Mouse (Mus musculus): ENCODE measurements at regions not wholly inside any gene's neighbourhood (a gene's known extent, or its start where the extent isn't known, plus 50 kb on each side); places are given as distances from the start of the nearest gene placed in this dataset.
A peak's percentile ranks its signal among the peaks of the same experiment; 100 is the strongest.
"Not testable (repeated sequence)": the region's sequence is repeated elsewhere in the genome, so short reads cannot be mapped to it uniquely, and the experiment has no call there.

DNA sequence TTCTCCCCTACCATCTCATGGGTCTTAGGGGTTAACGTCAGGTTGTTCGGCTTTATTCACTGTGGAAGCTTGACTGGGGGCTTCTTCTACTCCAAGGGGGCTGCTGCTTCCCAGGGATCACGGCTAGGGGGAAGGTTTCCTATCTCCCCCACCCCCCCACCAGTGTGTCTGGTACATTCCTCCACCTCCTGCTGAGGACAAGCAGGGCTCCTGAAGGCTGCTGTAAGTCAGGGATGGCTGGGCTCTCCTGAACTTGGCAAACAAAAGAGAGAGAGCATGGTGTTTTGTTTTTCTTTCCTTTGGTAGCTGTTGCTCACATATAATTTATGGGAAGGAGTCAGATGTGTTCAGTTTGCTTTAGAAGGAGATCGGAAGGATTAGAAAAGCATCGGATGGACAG, 54.7 kb upstream of the Commd3 start:
- no peak for DNase-seq (ENCODE audit: low spot score in 2 of 2)

DNA sequence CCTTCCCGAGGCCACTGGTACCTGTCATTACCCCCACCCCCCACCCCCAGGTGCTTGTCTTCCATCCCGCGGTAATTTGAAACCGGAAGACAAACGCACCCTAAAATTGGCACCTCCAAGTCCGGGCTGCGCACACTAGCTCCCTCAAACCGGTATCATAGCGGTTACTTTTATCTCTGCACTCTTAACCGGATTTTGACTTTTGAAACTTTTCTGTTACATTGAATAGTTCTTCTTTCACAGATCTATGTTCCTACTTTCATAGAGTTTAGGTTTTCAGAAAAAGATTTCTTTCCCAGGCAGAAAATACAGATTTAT, 62.4 kb upstream of the Commd3 start:
- DNase-seq (ENCODE audit: low spot score in 2 of 2) = no peak

DNA sequence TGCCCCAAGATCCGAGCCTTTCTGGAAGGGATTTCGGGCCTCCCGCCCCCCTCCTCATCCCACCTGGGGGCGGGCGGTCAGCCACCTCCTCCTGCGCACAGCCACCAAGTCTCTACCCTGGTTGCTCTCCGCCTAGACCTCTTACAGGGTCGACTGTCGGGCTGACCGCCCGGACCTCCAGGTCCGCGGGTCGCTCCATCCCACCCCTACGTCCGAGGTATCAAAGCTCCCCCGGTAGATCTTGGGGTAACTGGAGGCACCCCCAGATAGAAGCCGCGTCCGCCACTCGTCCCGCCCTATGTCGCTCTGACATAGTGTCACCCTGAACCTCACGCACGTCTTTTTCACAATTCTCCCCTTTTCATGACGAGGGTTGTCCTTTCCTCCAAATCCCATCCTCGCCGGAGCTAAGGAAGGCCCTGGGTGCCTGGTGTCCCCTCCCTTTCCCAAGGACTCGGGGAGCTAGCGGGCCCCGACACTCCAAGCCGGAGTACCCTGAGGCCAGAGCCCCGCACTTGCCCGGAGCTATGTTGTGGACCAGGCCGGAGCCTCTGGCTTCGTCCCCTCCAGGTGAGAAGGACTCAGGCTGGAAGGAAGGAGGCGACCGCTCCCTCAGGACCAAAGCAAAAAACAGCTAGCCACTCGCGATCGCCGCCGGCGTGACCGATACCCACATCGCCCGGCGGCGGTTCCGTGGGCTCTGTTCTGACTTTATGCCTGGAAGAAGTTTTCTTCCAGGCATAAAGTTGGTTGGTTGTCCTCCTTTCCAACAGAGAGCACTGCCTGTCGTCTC, 62.9 kb upstream of the Commd3 start:
- DNase-seq (ENCODE audit: low spot score in 2 of 2) = peak; percentile 2 to 27

DNA sequence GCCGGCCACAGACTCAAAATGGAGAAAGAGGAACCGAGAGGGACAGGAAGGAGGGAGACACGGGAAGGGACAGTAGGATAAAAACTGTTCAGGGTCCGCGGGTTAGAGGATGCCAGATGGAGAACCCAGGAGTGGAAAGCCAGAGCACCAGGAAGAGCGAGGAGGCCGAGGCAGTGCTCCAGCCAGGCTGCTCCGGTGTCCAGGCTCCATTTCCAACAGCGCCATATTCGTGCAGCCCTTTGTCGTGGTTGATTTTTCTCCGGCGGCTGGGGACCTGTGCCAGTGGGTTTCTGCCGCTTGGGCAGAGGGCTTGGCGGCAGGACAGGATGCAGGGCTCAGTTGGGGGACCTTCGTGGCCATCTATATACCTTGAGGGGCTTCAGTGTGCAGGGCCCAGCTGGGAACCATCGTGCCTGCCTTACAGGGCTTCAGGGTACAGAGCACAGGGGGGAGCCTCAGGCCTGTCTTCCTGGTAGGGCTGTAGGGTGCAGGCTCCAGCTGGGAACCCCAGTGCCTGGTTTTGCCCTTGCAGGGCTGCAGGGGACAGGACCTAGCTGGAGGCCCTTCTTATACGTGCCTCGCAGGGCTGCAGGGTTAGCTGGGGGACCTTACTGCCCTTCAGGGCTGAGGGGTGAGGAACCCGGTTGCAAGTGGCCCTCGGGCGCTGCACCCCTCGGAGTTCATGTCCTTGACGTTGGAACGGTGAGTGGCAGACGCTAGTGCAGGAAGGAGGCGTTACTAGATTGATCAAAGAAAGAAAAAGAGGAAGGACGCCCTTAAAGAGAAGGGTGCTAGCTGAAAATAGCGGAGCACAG, 63.7 kb upstream of the Commd3 start:
- DNase-seq (ENCODE audit: low spot score in 2 of 2) = peak; percentile 1 to 40

DNA sequence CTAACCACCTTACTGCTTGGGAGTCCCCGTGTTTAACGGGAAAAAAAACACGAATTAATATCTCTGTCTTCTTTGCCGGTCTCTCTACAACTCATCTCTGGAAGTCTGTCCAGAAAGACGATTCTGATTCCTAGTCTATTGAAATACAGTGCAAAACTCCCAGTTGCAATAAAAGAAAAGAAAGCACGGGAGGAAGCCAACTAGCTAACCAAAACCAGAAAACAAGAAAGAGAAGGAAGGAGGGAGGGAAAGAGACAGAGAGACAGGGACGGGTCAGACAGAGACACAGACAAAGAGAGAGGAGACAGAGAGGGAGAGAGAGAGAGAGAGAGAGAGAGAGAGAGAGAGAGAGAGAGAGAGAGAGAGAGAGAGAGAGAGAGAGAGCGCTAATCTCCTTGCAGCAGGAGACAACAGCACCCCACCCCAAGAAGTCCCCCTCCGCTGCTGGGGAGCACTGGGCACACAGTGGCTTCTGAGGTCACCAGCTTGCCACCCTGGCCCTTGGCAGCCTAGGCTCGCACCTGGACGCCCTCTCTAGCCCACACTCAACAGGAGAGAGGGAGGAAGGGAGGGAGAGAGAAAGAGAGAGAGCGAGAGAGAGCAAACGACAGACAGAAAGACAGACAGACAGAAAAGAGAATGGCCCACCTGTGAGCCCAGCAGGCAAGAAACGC, 64.5 kb upstream of the Commd3 start:
- DNase-seq (ENCODE audit: low spot score in 2 of 2) = no peak

DNA sequence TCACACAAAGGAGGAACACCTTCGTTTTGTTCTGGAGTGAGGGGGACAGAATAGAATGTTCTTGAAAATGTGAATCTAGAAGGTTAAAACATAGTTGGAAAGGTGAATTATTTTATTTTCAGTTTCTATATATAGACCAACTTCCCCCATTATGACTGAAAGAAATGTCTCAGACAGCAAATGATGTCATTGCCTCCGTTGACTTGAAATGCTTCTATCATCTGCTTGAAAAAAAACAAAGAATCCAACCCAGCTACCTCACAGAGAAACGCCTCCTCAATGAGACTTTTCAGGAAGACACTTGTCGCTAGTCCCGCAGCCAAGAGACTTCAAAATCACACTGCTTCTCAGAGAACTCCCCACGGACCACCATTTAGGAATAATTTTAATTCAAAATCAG, 65.1 kb upstream of the Commd3 start:
- no peak for DNase-seq (ENCODE audit: low spot score in 2 of 2)

DNA sequence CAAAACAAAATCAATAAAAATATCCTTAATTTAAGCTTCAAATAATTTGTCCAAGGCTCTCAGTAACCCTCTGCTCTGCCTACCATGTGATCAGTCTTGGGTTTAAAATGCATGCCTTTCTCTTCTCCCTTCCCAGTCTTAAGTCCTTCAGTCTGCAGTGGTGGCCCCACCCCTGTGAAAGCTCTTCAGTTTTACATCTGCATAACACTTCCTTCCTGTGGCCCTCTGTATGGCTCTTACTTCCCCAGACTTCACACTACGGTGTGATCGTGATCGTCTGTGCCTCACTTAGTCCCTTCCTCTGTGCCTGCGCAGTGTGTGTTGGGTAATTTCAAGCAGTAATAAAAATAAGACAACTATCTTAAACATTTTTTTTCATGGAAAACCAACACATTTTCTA, 80.0 kb upstream of the Commd3 start:
- DNase-seq (ENCODE audit: low spot score in 2 of 2) = no peak

DNA sequence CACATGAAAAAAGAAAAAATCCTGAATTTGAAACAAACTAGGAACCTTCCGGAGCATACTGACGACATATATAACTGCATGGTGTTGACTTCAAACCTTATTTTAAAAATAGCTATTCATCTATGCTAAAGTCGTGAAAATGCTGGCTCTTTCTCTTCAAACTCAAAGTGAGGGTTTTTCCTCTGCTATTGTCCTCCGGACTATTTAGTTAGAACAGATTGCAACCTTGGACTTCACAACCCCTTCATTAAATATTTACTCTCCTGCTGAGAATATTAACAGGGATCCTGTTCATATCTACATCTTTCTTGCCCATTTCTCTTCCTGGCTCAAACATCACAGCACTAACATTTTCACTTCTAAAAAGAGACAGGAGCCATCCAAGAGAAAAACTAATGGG, 84.0 kb upstream of the Commd3 start:
- no peak for DNase-seq (ENCODE audit: low spot score in 2 of 2)

DNA sequence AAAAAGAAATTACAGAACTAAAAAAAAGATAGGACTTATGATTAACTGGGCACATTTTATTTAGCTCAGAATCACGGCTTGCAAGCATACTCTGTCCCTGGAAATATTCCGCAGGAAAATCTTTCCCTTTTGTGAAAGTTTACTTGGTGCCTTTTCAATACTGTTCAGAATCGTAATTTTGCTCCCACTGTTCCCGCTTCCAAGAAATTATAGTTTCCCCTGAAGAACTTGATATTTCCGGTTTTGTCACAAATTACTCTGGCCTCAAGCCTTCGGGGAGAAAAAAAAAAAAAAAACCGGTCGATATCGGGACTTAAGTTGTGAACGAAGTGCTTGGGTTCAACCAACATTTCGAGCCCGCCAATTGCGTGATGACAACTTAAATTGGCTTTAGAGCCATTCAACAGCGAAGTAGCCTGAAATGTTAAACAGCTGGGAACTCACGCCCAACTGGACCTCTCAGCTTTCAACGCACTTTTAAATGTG, 84.4 kb upstream of the Commd3 start:
- no peak for DNase-seq (ENCODE audit: low spot score in 2 of 2)

DNA sequence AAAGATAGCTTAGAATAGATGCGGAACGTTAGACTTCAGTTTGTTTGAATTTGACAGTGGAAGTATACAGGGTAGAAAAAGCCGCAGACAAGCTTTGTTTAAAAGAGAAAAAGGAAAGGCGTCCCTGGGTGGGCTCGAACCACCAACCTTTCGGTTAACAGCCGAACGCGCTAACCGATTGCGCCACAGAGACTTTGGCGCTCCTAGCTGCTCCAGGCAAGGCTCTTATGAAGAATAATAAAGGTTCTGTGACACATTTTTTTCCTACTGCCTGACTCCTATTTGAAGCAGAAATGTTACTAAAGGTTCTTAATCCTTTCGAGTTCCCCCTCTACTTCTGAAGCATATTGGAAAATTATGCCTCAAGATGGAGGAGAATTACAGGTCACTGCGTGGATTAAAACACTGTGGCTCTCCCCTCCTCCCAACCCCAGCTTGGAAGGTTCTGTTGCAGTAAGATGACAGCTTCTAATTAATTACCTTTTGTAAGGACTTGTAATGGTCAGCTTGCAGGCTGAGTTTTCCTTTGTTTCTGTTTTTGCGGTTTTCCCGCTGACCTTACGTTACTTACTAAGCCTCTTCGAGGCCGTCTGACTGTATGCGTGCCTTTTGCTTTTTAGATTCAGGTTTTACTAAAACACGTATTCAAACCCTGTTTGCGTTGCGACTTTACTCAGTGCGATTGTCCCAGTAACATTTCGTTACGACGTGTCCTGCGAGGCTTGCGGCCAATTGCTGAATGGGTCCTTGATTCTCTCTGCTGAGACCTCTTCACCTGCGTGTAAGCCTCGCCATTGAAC, 85.1 kb upstream of the Commd3 start:
- peak; percentile 68 to 76 for DNase-seq (ENCODE audit: low spot score in 2 of 2)

DNA sequence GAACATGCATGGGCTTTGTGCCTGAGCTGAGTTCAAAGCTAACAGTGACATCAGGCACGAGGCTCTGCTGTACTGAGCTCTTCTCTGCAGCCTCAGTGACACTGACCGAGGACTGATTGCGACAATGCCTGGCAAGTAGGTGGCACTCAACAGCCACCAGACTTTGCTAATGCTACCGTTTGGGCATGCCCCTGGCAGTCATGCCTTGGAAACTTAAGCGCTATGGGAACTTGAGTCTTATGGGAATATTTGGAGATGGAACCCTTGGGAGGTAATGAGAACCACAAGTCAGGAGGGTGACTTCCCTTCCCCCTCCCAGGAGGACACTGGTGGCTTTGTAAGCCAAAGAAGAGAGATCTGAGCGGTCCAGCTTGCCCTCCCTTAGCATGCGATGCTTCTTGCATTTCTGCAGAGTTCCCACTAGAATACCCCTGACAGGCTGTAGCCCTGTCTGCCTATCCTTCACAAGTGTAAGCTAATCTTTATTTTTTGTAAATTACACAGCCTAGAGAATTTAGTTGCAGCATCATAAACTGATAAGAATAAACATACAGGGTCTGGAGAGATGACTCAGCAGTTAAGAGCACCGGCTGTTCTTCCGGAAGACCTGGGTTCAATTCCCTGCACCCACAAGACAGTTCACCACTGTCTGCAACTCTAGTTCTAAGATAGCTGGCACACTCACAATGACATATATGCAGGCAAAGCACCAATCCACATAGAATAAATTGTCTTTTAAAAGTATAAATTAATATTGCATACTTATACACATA, 86.4 kb upstream of the Commd3 start:
- DNase-seq (ENCODE audit: low spot score in 2 of 2) = no peak

DNA sequence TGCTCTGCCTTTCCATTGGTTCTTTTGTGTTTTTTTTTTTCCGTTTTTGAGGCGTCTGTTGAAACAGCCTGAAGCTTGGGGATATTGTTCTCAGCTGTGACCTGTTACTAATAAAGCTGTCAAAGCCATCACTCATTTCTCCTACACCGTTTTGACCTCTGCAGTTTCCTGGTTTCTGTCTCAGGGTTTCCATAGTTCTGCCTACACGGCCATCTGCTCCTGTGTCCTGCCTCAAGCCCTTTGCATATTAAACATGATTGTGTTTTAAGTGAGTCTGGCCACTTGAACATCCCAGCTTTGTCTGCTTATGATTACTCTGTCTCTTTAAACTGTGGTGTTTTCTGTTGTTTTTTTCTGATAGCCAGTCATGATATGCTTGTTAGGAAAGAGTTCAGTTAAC, 114.1 kb upstream of the Commd3 start:
- no peak for DNase-seq (ENCODE audit: low spot score in 2 of 2)

DNA sequence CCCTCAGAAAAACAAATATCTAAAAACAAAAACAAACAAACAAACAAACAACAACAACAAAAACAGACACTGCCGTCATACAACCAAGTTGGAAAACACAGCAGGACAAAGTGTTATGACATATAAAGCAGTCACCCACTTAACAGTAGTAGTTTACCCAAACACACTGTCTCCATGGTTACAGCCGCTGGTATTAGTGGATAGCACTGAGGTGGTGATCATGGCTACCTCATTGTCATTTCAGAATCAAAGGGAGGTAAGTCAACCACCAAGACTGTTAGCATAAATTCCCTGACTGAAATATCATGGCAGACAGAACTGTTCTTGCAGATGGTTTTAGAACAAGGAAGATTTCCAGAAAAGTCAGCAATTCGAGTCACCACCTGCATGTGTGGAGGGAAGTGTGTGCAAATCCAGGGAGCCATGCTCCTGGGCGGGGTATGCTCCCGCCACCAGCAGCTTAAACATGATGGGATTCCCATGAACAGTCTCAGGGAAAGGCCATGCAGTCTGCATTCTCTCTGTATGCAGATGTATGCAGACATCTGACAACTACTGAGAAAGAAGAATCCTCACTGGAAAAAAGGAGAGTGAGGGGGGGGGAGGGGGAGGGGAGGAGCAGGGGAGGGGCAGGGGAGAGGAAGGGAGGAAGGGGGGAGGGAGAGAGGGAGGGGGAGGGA, 124.1 kb upstream of the Commd3 start:
- no peak for DNase-seq (ENCODE audit: low spot score in 2 of 2)

DNA sequence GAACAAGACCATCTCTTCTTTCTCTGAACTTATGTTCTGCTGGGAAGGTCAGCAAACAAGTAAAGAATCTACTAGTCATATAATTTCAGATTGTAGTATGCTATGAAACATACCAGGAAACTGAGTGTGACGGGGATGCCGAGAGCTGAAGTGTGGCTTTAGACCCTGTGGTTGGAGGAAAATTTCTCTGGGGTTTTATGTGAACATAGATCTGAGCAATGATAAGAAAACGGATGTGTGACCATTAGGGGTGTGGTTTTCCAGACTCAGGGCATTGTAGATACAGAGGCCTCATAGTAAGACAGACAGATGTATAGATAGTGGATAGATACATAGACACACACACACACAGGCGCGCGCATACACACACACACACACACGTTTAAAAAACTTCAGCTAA, 131.8 kb upstream of the Dnajc1 start:
- DNase-seq (ENCODE audit: low spot score in 2 of 2) = no peak

DNA sequence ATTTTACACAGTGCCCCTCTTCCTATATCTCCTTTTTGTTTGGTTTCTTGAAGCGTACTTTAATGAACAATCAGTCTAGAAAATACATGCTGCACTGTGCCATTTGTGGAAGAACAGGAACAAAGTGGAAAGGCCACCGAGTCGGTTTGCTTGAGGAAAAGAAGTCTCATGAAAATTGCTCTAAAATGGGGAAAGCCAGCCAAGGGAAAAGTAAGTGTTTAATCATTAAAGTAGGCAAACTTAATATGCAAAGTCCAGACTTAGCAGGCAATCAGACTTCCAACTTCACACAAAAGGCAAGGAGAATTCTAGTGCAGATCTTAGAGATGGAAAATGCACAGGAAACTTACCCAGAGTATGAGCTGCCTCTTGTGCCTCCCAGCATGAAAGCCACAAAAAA, 131.3 kb upstream of the Dnajc1 start:
- DNase-seq (ENCODE audit: low spot score in 2 of 2) = no peak

DNA sequence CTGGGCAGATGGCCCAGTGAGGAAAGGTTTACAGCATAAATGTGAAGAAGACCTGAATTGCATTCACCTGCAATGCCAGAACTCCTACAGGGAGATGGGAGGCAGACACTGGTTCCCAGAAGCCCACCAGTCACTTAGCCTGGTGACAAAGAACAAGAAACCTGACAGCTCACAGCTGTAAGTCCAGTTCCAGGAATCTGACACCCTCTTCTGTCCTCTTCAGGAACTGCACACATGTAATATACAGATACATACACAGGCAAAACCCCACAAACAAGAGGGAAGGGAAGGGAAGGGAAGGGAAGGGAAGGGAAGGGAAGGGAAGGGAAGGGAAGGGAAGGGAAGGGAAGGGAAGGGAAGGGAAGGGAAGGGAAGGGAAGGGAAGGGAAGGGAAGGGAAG, 120.8 kb upstream of the Dnajc1 start:
- no peak for DNase-seq (ENCODE audit: low spot score in 2 of 2)

DNA sequence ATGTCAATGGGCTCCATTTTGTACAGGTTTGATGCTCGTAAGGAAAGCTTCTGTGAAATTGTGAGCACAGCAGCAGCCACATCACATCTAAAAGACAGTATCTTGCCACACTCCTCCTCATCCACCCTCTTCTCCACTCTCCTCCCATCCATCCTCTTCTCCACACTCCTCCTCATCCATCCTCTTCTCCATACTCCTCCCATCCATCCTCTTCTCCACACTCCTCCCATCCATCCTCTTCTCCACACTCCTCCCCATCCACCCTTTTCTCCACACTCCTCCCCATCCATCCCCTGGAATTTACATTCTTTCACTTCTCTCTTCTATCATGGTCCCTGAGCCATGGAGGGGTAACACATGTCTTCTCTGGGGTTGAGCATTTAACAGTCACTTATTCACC, 116.7 kb upstream of the Dnajc1 start:
- DNase-seq (ENCODE audit: low spot score in 2 of 2) = no peak

DNA sequence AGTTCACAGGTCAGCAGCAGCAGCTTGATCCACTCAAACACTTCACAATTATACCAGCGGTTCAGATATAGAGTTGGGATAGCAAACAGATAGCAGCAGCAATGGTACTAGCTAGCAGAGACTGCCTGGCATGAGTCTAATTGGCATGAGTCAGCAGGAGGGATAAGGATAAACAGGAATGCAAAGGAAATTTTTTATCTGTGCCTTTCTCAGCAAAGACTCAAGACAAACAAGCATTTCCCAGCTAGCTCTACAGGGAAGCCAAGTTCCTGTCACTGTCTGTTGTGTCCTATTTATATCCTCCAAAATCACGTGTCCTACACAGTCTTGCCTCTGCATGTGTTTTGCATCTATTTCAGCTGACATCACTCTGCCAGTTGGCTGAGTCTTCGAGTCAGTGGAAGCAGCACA, 80.7 kb upstream of the Dnajc1 start:
- no peak for DNase-seq (ENCODE audit: low spot score in 2 of 2)

DNA sequence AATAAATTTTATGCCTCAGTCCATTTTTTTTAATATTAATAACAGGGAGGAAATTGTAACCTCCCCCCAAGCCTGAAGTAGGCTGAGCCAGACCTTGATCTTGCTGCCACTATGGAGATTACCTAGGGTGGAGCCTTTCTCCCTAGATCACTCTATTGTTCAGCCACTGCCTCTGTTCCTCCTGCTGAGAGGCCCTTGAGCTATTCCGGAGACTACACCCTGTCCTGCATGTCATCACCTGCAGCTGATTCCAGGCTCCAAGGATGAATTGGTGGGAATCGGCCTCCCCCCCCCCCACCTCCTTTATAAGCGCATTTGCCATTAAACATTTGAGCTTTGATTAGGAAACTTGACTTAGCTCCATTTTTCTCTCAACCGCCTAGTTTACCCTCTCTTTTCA, 68.3 kb upstream of the Dnajc1 start:
- no peak for DNase-seq (ENCODE audit: low spot score in 2 of 2)

DNA sequence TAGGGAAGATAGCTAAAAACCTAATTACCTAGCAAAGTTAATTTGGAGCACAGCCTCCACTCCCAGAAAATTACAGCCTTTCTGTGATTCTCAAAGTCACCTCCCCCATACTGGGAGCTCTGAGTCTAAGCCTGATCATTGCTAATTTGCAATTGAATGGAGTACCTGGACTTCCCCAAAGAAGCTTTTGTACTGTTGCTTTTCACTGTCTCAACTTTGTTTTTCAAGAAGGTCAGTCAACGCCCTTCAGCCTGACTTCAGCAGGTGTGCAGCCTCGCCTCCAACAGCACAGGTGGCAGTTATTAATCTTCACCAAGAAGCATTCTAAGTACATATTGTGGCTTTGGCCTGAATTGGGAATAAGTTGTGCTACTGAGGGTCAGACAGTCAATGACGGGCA, 67.7 kb upstream of the Dnajc1 start:
- DNase-seq (ENCODE audit: low spot score in 2 of 2) = not testable (repeated sequence)

DNA sequence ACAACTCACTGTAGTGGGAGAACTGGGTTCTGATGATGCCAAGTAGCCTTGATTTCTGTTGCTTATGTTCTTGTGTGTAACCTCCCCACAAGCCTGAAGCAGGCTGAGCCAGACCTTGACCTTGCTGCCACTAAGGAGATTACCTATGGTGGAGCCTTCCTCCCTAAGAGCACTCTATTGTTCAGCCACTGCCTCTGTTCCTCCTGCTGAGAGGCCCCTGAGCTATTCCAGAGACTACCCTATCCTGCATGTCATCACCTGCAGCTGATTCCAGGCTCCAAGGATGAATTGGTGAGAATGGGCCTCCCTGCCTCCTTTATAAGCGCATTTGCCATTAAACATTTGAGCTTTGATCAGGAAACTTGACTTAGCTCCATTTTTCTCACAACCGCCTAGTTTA, 60.8 kb upstream of the Dnajc1 start:
- DNase-seq (ENCODE audit: low spot score in 2 of 2) = not testable (repeated sequence)
